Mouse (Mus musculus) left cerebral cortex, postnatal 10 days (tissue): ENCODE data around the gene Zfp276. TPM values are rescaled to one million over a fixed set of nuclear protein-coding genes. Genes with fewer than 3 reads are reported as not detected.
"Not testable (repeated sequence)": the region's sequence is repeated elsewhere in the genome, so short reads cannot be mapped to it uniquely, and the experiment has no call there.

Experiments
- DNase-seq, 2 experiments: peaks; one replicate each; pipeline ENCODE4 v3.0.0; 2021 to 2022; ENCODE audit warnings: low spot score in 2 of 2, mixed read lengths in 1 of 2; ENCODE audit errors: extremely low spot score in 1 of 2
- intact Hi-C: fragments of 180-260 bp; cut with DNase I; formaldehyde crosslinking; loops from one replicate; pipeline ENCODE4 v1.15.1; 2025
- total RNA-seq, 2 experiments: library from RNA; stranded (reverse); gene quantifications; 2 replicates each; pipeline ENCODE4 v1.2.3; 2021

The Zfp276 gene
- total RNA-seq, 2 experiments from 2014 or later = 21.6 to 25.2 TPM

- DNase-seq = no peak
- intact Hi-C loops = no loop called here
Observed at GRCm38 (mm10) chr8:123280302-123281094, 26.5 kb downstream of the Zfp276 start.

GRCm38 (mm10) chr8:123282994-123283393 lies 29.0 kb downstream of the Zfp276 start:
- intact Hi-C loops, DNase-seq: not testable (repeated sequence)

GRCm38 (mm10) chr8:123283991-123284390 lies 30.0 kb downstream of the Zfp276 start:
- intact Hi-C loops = no loop called here

GRCm38 (mm10) chr8:123284493-123284892 lies 30.5 kb downstream of the Zfp276 start:
- no peak for DNase-seq
- intact Hi-C loops = no loop called here

More at GRCm38 (mm10) chr8:123283991-123284390, 30.0 kb downstream of the Zfp276 start:
- no peak for DNase-seq

GRCm38 (mm10) chr8:123287362-123287761 lies 33.4 kb downstream of the Zfp276 start:
- no peak for DNase-seq
- intact Hi-C loops = no loop called here

GRCm38 (mm10) chr8:123290166-123290565 lies 36.2 kb downstream of the Zfp276 start:
- peak; percentile 24 to 50 for DNase-seq
- intact Hi-C loops = no loop called here

GRCm38 (mm10) chr8:123290679-123291078 lies 36.7 kb downstream of the Zfp276 start:
- intact Hi-C loops = no loop called here

GRCm38 (mm10) chr8:123291716-123292115 lies 37.7 kb downstream of the Zfp276 start:
- intact Hi-C loops = no loop called here
- no peak for DNase-seq

More at GRCm38 (mm10) chr8:123290679-123291078, 36.7 kb downstream of the Zfp276 start:
- DNase-seq = no peak

GRCm38 (mm10) chr8:123292281-123292680 lies 38.3 kb downstream of the Zfp276 start:
- intact Hi-C loops = no loop called here
- no peak for DNase-seq

GRCm38 (mm10) chr8:123292785-123293184 lies 38.8 kb downstream of the Zfp276 start:
- no peak for DNase-seq
- intact Hi-C loops = no loop called here

GRCm38 (mm10) chr8:123298301-123298700 lies 44.3 kb downstream of the Zfp276 start:
- intact Hi-C loops = no loop called here
- no peak for DNase-seq

- DNase-seq = no peak
Observed at GRCm38 (mm10) chr8:123308738-123309137, 54.7 kb downstream of the Zfp276 start.

GRCm38 (mm10) chr8:123317781-123318466 lies 63.9 kb downstream of the Zfp276 start:
- DNase-seq = no peak
- intact Hi-C loops = loop anchor here (5.0 kb wide), 1 partner anchor 44 kb away; no protein-coding TSS in a partner anchor

More at GRCm38 (mm10) chr8:123308738-123309137, 54.7 kb downstream of the Zfp276 start:
- intact Hi-C loops = no loop called here

- peak; percentile 89 to 96 for DNase-seq
- intact Hi-C loops = loop anchor here (5.0 kb wide), 1 partner anchor 44 kb away; no protein-coding TSS in a partner anchor
Observed at GRCm38 (mm10) chr8:123318467-123318911, 64.5 kb downstream of the Zfp276 start, which contains the start of gene Fanca. Fanca (minus strand) TSS chr8:123318576.

Other genes starting within 250 kb of the Zfp276 start
- gene Ankrd11, start 211.9 kb upstream of the Zfp276 start, total RNA-seq = 100 to 1,000 TPM; 137 to 138 TPM
- 10 to 100 TPM; 70.4 to 71.3 TPM for gene Spg7, start 191.3 kb upstream of the Zfp276 start, total RNA-seq
- 100 to 1,000 TPM; 451 to 456 TPM for gene Rpl13, start 151.8 kb upstream of the Zfp276 start, total RNA-seq
- gene Cpne7, start 136.8 kb upstream of the Zfp276 start, total RNA-seq = 10 to 100 TPM; 75.7 to 94.1 TPM
- not detected for gene Sult5a1, start 95.9 kb upstream of the Zfp276 start, total RNA-seq
- not detected for gene Dpep1, start 68.0 kb upstream of the Zfp276 start, total RNA-seq
- 100 to 1,000 TPM; 111 to 130 TPM for gene Chmp1a, start 41.4 kb upstream of the Zfp276 start, total RNA-seq
- 1 to 10 TPM; 6.3 to 7.5 TPM for gene Spata33, start 41.4 kb upstream of the Zfp276 start, total RNA-seq
- gene Cdk10, start 29.4 kb upstream of the Zfp276 start, total RNA-seq = 10 to 100 TPM; 69.3 to 69.5 TPM
- gene Spata2l, start 18.0 kb upstream of the Zfp276 start, total RNA-seq = 100 to 1,000 TPM; 111 to 118 TPM
- 10 to 100 TPM; 72.7 to 74.6 TPM for gene Vps9d1, start 153 bp downstream of the Zfp276 start, total RNA-seq
- 1 to 10 TPM; 4.0 to 4.1 TPM for gene Fanca, start 64.4 kb downstream of the Zfp276 start, total RNA-seq
- 10 to 100 TPM; 16.2 to 17.4 TPM for gene Spire2, start 78.5 kb downstream of the Zfp276 start, total RNA-seq
- 100 to 1,000 TPM; 498 to 558 TPM for gene Tcf25, start 119.6 kb downstream of the Zfp276 start, total RNA-seq
- not detected for gene Mc1r, start 152.9 kb downstream of the Zfp276 start, total RNA-seq
- gene Tubb3, start 157.2 kb downstream of the Zfp276 start, total RNA-seq = 1,000 to 10,000 TPM; 1,287 to 1,390 TPM
- gene Def8, start 169.3 kb downstream of the Zfp276 start, total RNA-seq = 10 to 100 TPM; 75.4 to 77.6 TPM
- 10 to 100 TPM; 38.3 to 38.6 TPM for gene Afg3l1, start 223.7 kb downstream of the Zfp276 start, total RNA-seq